Mouse (Mus musculus) G1E (cell line): ENCODE data around the gene H2-DMb1.

Experiments
- CTCF ChIP-seq: IDR thresholded peaks from 2 replicates; pipeline ENCODE4 v1.5.1; 2012; ENCODE audit warnings: low read depth, low read length, inconsistent platforms, mixed read lengths
- GATA1 ChIP-seq: IDR thresholded peaks from 2 replicates; pipeline ENCODE4 v1.6.1; 2012; ENCODE audit warnings: borderline replicate concordance, low read length, inconsistent platforms, mixed read lengths
- GATA2 ChIP-seq: IDR thresholded peaks from 2 replicates; pipeline ENCODE4 v1.6.1; 2012; ENCODE audit warnings: low read depth, low read length, inconsistent platforms, borderline replicate concordance
- POLR2AphosphoS5 ChIP-seq: IDR thresholded peaks from 2 replicates; pipeline ENCODE4 v1.6.1; 2012; ENCODE audit warnings: low read depth, low read length, inconsistent platforms; ENCODE audit not compliant: insufficient replicate concordance
- TAL1 ChIP-seq: conservative IDR thresholded peaks from 2 replicates; pipeline ENCODE4 v1.6.1; 2012; ENCODE audit warnings: low read depth, low read length, inconsistent platforms, mixed read lengths

DNA sequence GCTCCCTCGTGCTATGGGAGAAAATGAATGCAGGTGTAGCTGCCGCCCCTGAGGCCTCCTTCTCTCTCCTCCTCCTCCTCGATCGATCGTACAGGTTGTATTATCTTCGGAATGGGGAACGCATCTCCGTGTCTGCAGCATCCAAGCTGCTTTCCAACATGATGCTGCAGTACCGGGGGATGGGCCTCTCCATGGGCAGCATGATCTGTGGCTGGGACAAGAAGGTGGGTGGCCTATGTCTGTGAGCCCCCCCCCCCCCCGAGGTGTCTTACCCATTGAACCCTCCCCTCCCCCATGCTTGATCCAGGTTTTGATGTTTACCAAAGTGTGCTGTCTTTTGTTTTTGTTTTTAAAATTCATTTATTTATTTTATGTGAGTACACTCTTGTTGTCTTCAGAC is 47.2 kb downstream of the H2-DMb1 start:
- TF ChIP-seq GATA1, result no peak
- no peak for TF ChIP-seq CTCF
- no peak for TF ChIP-seq TAL1
- TF ChIP-seq POLR2AphosphoS5, result no peak
- TF ChIP-seq GATA2, result no peak
